Mouse (Mus musculus) small intestine, adult 2 months (tissue): ENCODE measurements at regions not wholly inside any gene's neighbourhood (a gene's known extent, or its start where the extent isn't known, plus 50 kb on each side); places are given as distances from the start of the nearest gene placed in this dataset.

ENCODE experiments used
- CTCF ChIP-seq: fragments of 200-500 bp; IDR thresholded peaks from 2 replicates; pipeline ENCODE4 v1.5.1; 2012; ENCODE audit warnings: low read depth, mild to moderate bottlenecking, control low read depth, inconsistent platforms, low read length, moderate library complexity, mixed read lengths; ENCODE audit not compliant: insufficient replicate concordance, insufficient read length; ENCODE audit errors: extremely low read depth
- POLR2A ChIP-seq: fragments of 200-500 bp; IDR thresholded peaks from 2 replicates; pipeline ENCODE4 v1.6.1; 2012; ENCODE audit warnings: low read depth, mild to moderate bottlenecking, control low read depth, inconsistent platforms, low read length, moderate library complexity

GRCm38 (mm10) chr2:179192906-179193496 lies 249.2 kb upstream of the Cdh4 start:
- TF ChIP-seq POLR2A = no peak
- no peak for TF ChIP-seq CTCF
